Mouse (Mus musculus): ENCODE measurements around the gene Dnah2. TPM values are rescaled to one million over a fixed set of nuclear protein-coding genes. Genes with fewer than 3 reads are reported as not detected.

Dnah2 gene
- polyA plus RNA-seq (2015; fragmentation: Nextera tagmentation; extraction: Ambion mirVana) = 0.69 and 0.90 TPM in 2 replicates

GRCm38 (mm10) chr11:69549060-69549656, at the start of gene Dnah2:
TSS of gene Dnah2 (minus strand) at chr11:69549110.
- WGBS = 36% methylated on average over 12 of the region's 12 CpGs
- Histone ChIP-seq H3K9ac (replicated peaks; ENCODE audit: low read length) (no peak within 1 kb of the TSS; the same call in 1 of the 2 replicates), H3K4me3 (ENCODE audit: low read length) (no peak within 1 kb of the TSS), H3K4me1 (ENCODE audit: insufficient read depth, low read length) (peaks cover 24% of the 10 kb centered on the region), H3K27me3 (ENCODE audit: insufficient read depth, low read length) (0 out of 2 replicates have a peak, but pooled peaks cover 3% of the 10 kb centered on the region), H3K9me3 (ENCODE audit: low read length) (no peaks in the 10 kb centered on the region), H3K36me3 (ENCODE audit: insufficient read depth, low read length) (no peaks in the 10 kb centered on the region), H3K27ac (ENCODE audit: low read length) (no peak within 1 kb of the TSS), H3K4me2 (replicated peaks; ENCODE audit: low read depth, low read length) (no peak within 1 kb of the TSS)
- no peak for ATAC-seq (ENCODE audit: low FRiP score, low TSS enrichment)

GRCm38 (mm10) chr11:69594853-69595252, 45.9 kb upstream of the Dnah2 start:
- H3K9me3 ChIP-seq (ENCODE audit: low read length) = no peaks in the 10 kb centered on the region
- H3K27ac ChIP-seq (ENCODE audit: low read length) = no peak overlapping the region
- no peak overlapping the region for H3K4me2 ChIP-seq (replicated peaks; ENCODE audit: low read depth, low read length)
- no peaks in the 10 kb centered on the region for H3K27me3 ChIP-seq (ENCODE audit: insufficient read depth, low read length)
- ATAC-seq (ENCODE audit: low FRiP score, low TSS enrichment) = no peak
- H3K36me3 ChIP-seq (ENCODE audit: insufficient read depth, low read length) = peaks cover 34% of the 10 kb centered on the region
- H3K9ac ChIP-seq (replicated peaks; ENCODE audit: low read length) = no peak overlapping the region
- H3K4me1 ChIP-seq (ENCODE audit: insufficient read depth, low read length) = peaks cover 6% of the 10 kb centered on the region
- WGBS = 96% methylated on average over 6 of the region's 6 CpGs
- no peak overlapping the region for H3K4me3 ChIP-seq (ENCODE audit: low read length)

- Histone ChIP-seq H3K4me1 (ENCODE audit: insufficient read depth, low read length) (no peaks in the 10 kb centered on the region), H3K9me3 (ENCODE audit: low read length) (no peaks in the 10 kb centered on the region), H3K4me2 (replicated peaks; ENCODE audit: low read depth, low read length) (no peak overlapping the region), H3K36me3 (ENCODE audit: insufficient read depth, low read length) (peaks cover 55% of the 10 kb centered on the region), H3K9ac (replicated peaks; ENCODE audit: low read length) (no peak overlapping the region), H3K27me3 (ENCODE audit: insufficient read depth, low read length) (no peaks in the 10 kb centered on the region), H3K4me3 (ENCODE audit: low read length) (no peak overlapping the region), H3K27ac (ENCODE audit: low read length) (no peak overlapping the region)
- no peak for ATAC-seq (ENCODE audit: low FRiP score, low TSS enrichment)
- whole genome bisulfite sequencing = 91% methylated on average over 4 of the region's 4 CpGs
Observed at GRCm38 (mm10) chr11:69592799-69593198, 43.9 kb upstream of the Dnah2 start.

GRCm38 (mm10) chr11:69591899-69592637, 43.2 kb upstream of the Dnah2 start:
- no peaks in the 10 kb centered on the region for H3K27me3 ChIP-seq (ENCODE audit: insufficient read depth, low read length)
- H3K27ac ChIP-seq (ENCODE audit: low read length) = no peak overlapping the region
- 91% methylated on average over 7 of the region's 7 CpGs for WGBS
- no peaks in the 10 kb centered on the region for H3K9me3 ChIP-seq (ENCODE audit: low read length)
- no peak overlapping the region for H3K4me3 ChIP-seq (ENCODE audit: low read length)
- peaks cover 62% of the 10 kb centered on the region for H3K36me3 ChIP-seq (ENCODE audit: insufficient read depth, low read length)
- no peak overlapping the region for H3K9ac ChIP-seq (replicated peaks; ENCODE audit: low read length)
- no peaks in the 10 kb centered on the region for H3K4me1 ChIP-seq (ENCODE audit: insufficient read depth, low read length)
- H3K4me2 ChIP-seq (replicated peaks; ENCODE audit: low read depth, low read length) = no peak overlapping the region
- ATAC-seq (ENCODE audit: low FRiP score, low TSS enrichment) = no peak

- peaks cover 68% of the 10 kb centered on the region for H3K36me3 ChIP-seq (ENCODE audit: insufficient read depth, low read length)
- no peak for ATAC-seq (ENCODE audit: low FRiP score, low TSS enrichment)
- no peak overlapping the region for H3K27ac ChIP-seq (ENCODE audit: low read length)
- no peaks in the 10 kb centered on the region for H3K27me3 ChIP-seq (ENCODE audit: insufficient read depth, low read length)
- no peak overlapping the region for H3K4me3 ChIP-seq (ENCODE audit: low read length)
- H3K4me1 ChIP-seq (ENCODE audit: insufficient read depth, low read length) = no peaks in the 10 kb centered on the region
- WGBS = 85% methylated on average over 3 of the region's 3 CpGs
- no peak overlapping the region for H3K9ac ChIP-seq (replicated peaks; ENCODE audit: low read length)
- no peaks in the 10 kb centered on the region for H3K9me3 ChIP-seq (ENCODE audit: low read length)
- H3K4me2 ChIP-seq (replicated peaks; ENCODE audit: low read depth, low read length) = no peak overlapping the region
Observed at GRCm38 (mm10) chr11:69591424-69591823, 42.5 kb upstream of the Dnah2 start.

- peaks cover 68% of the 10 kb centered on the region for H3K36me3 ChIP-seq (ENCODE audit: insufficient read depth, low read length)
- no peak overlapping the region for H3K27ac ChIP-seq (ENCODE audit: low read length)
- H3K27me3 ChIP-seq (ENCODE audit: insufficient read depth, low read length) = no peaks in the 10 kb centered on the region
- no peak for ATAC-seq (ENCODE audit: low FRiP score, low TSS enrichment)
- 91% methylated on average over 8 of the region's 8 CpGs for WGBS
- H3K9me3 ChIP-seq (ENCODE audit: low read length) = no peaks in the 10 kb centered on the region
- H3K9ac ChIP-seq (replicated peaks; ENCODE audit: low read length) = no peak overlapping the region
- no peaks in the 10 kb centered on the region for H3K4me1 ChIP-seq (ENCODE audit: insufficient read depth, low read length)
- H3K4me2 ChIP-seq (replicated peaks; ENCODE audit: low read depth, low read length) = no peak overlapping the region
- H3K4me3 ChIP-seq (ENCODE audit: low read length) = no peak overlapping the region
Observed at GRCm38 (mm10) chr11:69590622-69591021, 41.7 kb upstream of the Dnah2 start.

- H3K27me3 ChIP-seq (ENCODE audit: insufficient read depth, low read length) = no peaks in the 10 kb centered on the region
- H3K27ac ChIP-seq (ENCODE audit: low read length) = no peak overlapping the region
- no peak overlapping the region for H3K4me2 ChIP-seq (replicated peaks; ENCODE audit: low read depth, low read length)
- WGBS = 88% methylated on average over 22 of the region's 22 CpGs
- no peak overlapping the region for H3K9ac ChIP-seq (replicated peaks; ENCODE audit: low read length)
- H3K36me3 ChIP-seq (ENCODE audit: insufficient read depth, low read length) = peaks cover 71% of the 10 kb centered on the region
- no peaks in the 10 kb centered on the region for H3K4me1 ChIP-seq (ENCODE audit: insufficient read depth, low read length)
- ATAC-seq (ENCODE audit: low FRiP score, low TSS enrichment) = no peak
- no peaks in the 10 kb centered on the region for H3K9me3 ChIP-seq (ENCODE audit: low read length)
- H3K4me3 ChIP-seq (ENCODE audit: low read length) = no peak overlapping the region
Observed at GRCm38 (mm10) chr11:69589207-69589834, 40.4 kb upstream of the Dnah2 start.

GRCm38 (mm10) chr11:69585718-69586325, 36.9 kb upstream of the Dnah2 start:
- Histone ChIP-seq H3K27me3 (ENCODE audit: insufficient read depth, low read length) (no peaks in the 10 kb centered on the region), H3K9me3 (ENCODE audit: low read length) (no peaks in the 10 kb centered on the region), H3K4me3 (ENCODE audit: low read length) (no peak overlapping the region), H3K4me2 (replicated peaks; ENCODE audit: low read depth, low read length) (no peak overlapping the region), H3K4me1 (ENCODE audit: insufficient read depth, low read length) (peaks cover 11% of the 10 kb centered on the region), H3K9ac (replicated peaks; ENCODE audit: low read length) (no peak overlapping the region), H3K27ac (ENCODE audit: low read length) (no peak overlapping the region), H3K36me3 (ENCODE audit: insufficient read depth, low read length) (peaks cover 53% of the 10 kb centered on the region)
- ATAC-seq (ENCODE audit: low FRiP score, low TSS enrichment) = no peak
- 81% methylated on average over 7 of the region's 7 CpGs for WGBS

GRCm38 (mm10) chr11:69584937-69585336, 36.0 kb upstream of the Dnah2 start:
- no peak for ATAC-seq (ENCODE audit: low FRiP score, low TSS enrichment)
- H3K27me3 ChIP-seq (ENCODE audit: insufficient read depth, low read length) = no peaks in the 10 kb centered on the region
- peaks cover 44% of the 10 kb centered on the region for H3K36me3 ChIP-seq (ENCODE audit: insufficient read depth, low read length)
- H3K27ac ChIP-seq (ENCODE audit: low read length) = no peak overlapping the region
- 97% methylated on average over 13 of the region's 13 CpGs for WGBS
- no peaks in the 10 kb centered on the region for H3K9me3 ChIP-seq (ENCODE audit: low read length)
- peaks cover 11% of the 10 kb centered on the region for H3K4me1 ChIP-seq (ENCODE audit: insufficient read depth, low read length)
- H3K4me3 ChIP-seq (ENCODE audit: low read length) = no peak overlapping the region
- H3K4me2 ChIP-seq (replicated peaks; ENCODE audit: low read depth, low read length) = no peak overlapping the region
- no peak overlapping the region for H3K9ac ChIP-seq (replicated peaks; ENCODE audit: low read length)

Data from kidney, embryonic 16.5 days (tissue).